In the genomic region with DNA sequence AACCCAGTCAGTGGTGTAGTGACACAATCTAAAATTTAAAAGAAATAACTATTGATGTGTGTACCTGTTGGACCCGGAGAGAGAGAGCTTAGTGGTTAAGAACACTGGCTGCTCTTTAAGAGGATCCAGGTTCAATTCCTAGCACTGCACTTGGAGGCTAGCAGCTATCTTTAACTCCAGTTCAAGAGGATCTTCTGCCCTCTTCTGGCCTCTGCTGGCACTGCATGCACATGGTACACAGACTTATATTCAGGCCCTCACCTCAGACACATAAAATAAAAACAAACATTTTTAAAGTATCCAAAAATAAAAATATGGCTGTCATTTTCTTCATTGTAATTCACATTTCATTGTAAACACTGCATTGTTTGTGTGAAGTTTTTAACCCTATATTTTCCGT, we compare ENCODE assay signal across 11 mouse cellular contexts. TPM values are rescaled to one million over a fixed set of nuclear protein-coding genes. Genes with fewer than 3 reads are reported as not detected.
A peak's percentile ranks its signal among the peaks of the same experiment; 100 is the strongest.
DNase-seq lines count a peak whose midpoint lies in the region; ATAC-seq and TF ChIP-seq lines count a peak whose summit lies in the region.
"Had no signal": no experiment of that assay in that cellular context is flagged by ENCODE, and none has a peak within 500 bp of the region (broad histone marks: within the 10 kb centered on the region; RNA-seq: fewer than 3 reads in every experiment).

No protein-coding gene starts in this region.

- H3K9me3 ChIP-seq in forebrain, postnatal 0 days (ENCODE audit: low read length) = no peaks in the 10 kb centered on the region
- H3K9me3 ChIP-seq in forebrain, embryonic 13.5 days (replicated peaks) = no peaks in the 10 kb centered on the region
- no peaks in the 10 kb centered on the region for H3K9me3 ChIP-seq in midbrain, postnatal 0 days (ENCODE audit: low read length)
- no peaks in the 10 kb centered on the region for H3K9me3 ChIP-seq in midbrain, embryonic 15.5 days
- H3K9me3 ChIP-seq in hindbrain, embryonic 12.5 days (replicated peaks) = no peaks in the 10 kb centered on the region
- H3K9me3 ChIP-seq: forebrain, embryonic 15.5 days had no signal

- H3K4me2 ChIP-seq in forebrain, postnatal 0 days (ENCODE audit: low read depth) = no peak overlapping the region
- no peak overlapping the region for H3K4me2 ChIP-seq in forebrain, embryonic 13.5 days
- H3K4me2 ChIP-seq in midbrain, postnatal 0 days (ENCODE audit: low read depth, low read length, poor library complexity, severe bottlenecking) = no peak overlapping the region
- H3K4me2 ChIP-seq in midbrain, embryonic 15.5 days = no peak overlapping the region
- no peak overlapping the region for H3K4me2 ChIP-seq in hindbrain, embryonic 12.5 days (replicated peaks)
- H3K4me2 ChIP-seq: forebrain, embryonic 15.5 days had no signal

- peak; percentile 34 for TF ChIP-seq CTCF in forebrain, postnatal 0 days (IDR thresholded peaks at IDR 0.05; ENCODE audit: low read depth)
- peak; percentile 44; the same call in 1 of the 2 replicates for TF ChIP-seq CTCF in midbrain, postnatal 0 days (IDR thresholded peaks at IDR 0.05)

- H3K4me3 ChIP-seq in forebrain, postnatal 0 days (ENCODE audit: low read depth, low read length) = no peak overlapping the region
- H3K4me3 ChIP-seq in forebrain, embryonic 13.5 days = no peak overlapping the region
- H3K4me3 ChIP-seq in midbrain, postnatal 0 days (ENCODE audit: low read depth, low read length) = no peak overlapping the region
- no peak overlapping the region for H3K4me3 ChIP-seq in midbrain, embryonic 15.5 days
- H3K4me3 ChIP-seq in hindbrain, embryonic 12.5 days = no peak overlapping the region
- H3K4me3 ChIP-seq: forebrain, embryonic 15.5 days; megakaryocyte, embryonic 14.5 days had no signal

- no peaks in the 10 kb centered on the region for H3K36me3 ChIP-seq in forebrain, postnatal 0 days (ENCODE audit: insufficient read depth)
- no peaks in the 10 kb centered on the region for H3K36me3 ChIP-seq in forebrain, embryonic 13.5 days (ENCODE audit: poor library complexity, severe bottlenecking)
- no peaks in the 10 kb centered on the region for H3K36me3 ChIP-seq in midbrain, postnatal 0 days (ENCODE audit: insufficient read depth, low read length)
- H3K36me3 ChIP-seq in midbrain, embryonic 15.5 days (replicated peaks) = no peaks in the 10 kb centered on the region
- H3K36me3 ChIP-seq in hindbrain, embryonic 12.5 days = no peaks in the 10 kb centered on the region
- H3K36me3 ChIP-seq: forebrain, embryonic 15.5 days had no signal

- WGBS in forebrain, postnatal 0 days = 95% methylated on average over 2 of the region's 2 CpGs
- WGBS in forebrain, embryonic 13.5 days = 94% methylated on average over 2 of the region's 2 CpGs
- 99% methylated on average over 2 of the region's 2 CpGs for WGBS in midbrain, postnatal 0 days
- WGBS in midbrain, embryonic 15.5 days = 93% methylated on average over 2 of the region's 2 CpGs
- 95% methylated on average over 2 of the region's 2 CpGs for WGBS in hindbrain, embryonic 12.5 days

- no peak overlapping the region for H3K27ac ChIP-seq in forebrain, postnatal 0 days (ENCODE audit: low read depth, low read length)
- no peak overlapping the region for H3K27ac ChIP-seq in forebrain, embryonic 13.5 days
- H3K27ac ChIP-seq in midbrain, postnatal 0 days (ENCODE audit: low read depth, low read length) = no peak overlapping the region
- no peak overlapping the region for H3K27ac ChIP-seq in midbrain, embryonic 15.5 days
- H3K27ac ChIP-seq in hindbrain, embryonic 12.5 days = no peak overlapping the region
- H3K27ac ChIP-seq: forebrain, embryonic 15.5 days had no signal

- no peaks in the 10 kb centered on the region for H3K27me3 ChIP-seq in forebrain, postnatal 0 days (ENCODE audit: insufficient read depth, low read length)
- no peaks in the 10 kb centered on the region for H3K27me3 ChIP-seq in forebrain, embryonic 13.5 days
- H3K27me3 ChIP-seq in midbrain, postnatal 0 days (ENCODE audit: insufficient read depth, low read length) = no peaks in the 10 kb centered on the region
- H3K27me3 ChIP-seq in midbrain, embryonic 15.5 days (replicated peaks) = no peaks in the 10 kb centered on the region
- no peaks in the 10 kb centered on the region for H3K27me3 ChIP-seq in hindbrain, embryonic 12.5 days
- H3K27me3 ChIP-seq: forebrain, embryonic 15.5 days had no signal

- ATAC-seq in forebrain, postnatal 0 days = no peak
- no peak for ATAC-seq in forebrain, embryonic 13.5 days
- no peak for ATAC-seq in midbrain, postnatal 0 days (ENCODE audit: low FRiP score)
- no peak for ATAC-seq in midbrain, embryonic 15.5 days (replicated peaks)
- ATAC-seq in frontal cortex, adult (ENCODE audit: low TSS enrichment) = no peak
- ATAC-seq in hindbrain, embryonic 12.5 days (ENCODE audit: low FRiP score) = no peak
- ATAC-seq: forebrain, embryonic 15.5 days had no signal

- DNase-seq in forebrain, postnatal 0 days = no peak
- DNase-seq in midbrain, postnatal 0 days (ENCODE audit: low spot score) = no peak
- DNase-seq in c-Kit-positive CD71-positive TER-119-negative erythroid progenitor cells, embryonic 14.5 days (ENCODE audit: low read depth) = peak; percentile 24
- DNase-seq in thymus, postnatal 10 days (ENCODE audit: low spot score in 2 of 2) = peak; percentile 6 to 52
- DNase-seq: right cerebral cortex, postnatal 25 days had no signal

- H3K4me1 ChIP-seq in forebrain, postnatal 0 days (ENCODE audit: insufficient read depth) = no peaks in the 10 kb centered on the region
- no peaks in the 10 kb centered on the region for H3K4me1 ChIP-seq in forebrain, embryonic 13.5 days
- no peaks in the 10 kb centered on the region for H3K4me1 ChIP-seq in midbrain, postnatal 0 days (ENCODE audit: insufficient read depth, low read length)
- no peaks in the 10 kb centered on the region for H3K4me1 ChIP-seq in midbrain, embryonic 15.5 days
- H3K4me1 ChIP-seq in hindbrain, embryonic 12.5 days = no peaks in the 10 kb centered on the region
- H3K4me1 ChIP-seq: forebrain, embryonic 15.5 days had no signal

- H3K9ac ChIP-seq in forebrain, postnatal 0 days = no peak overlapping the region
- H3K9ac ChIP-seq in forebrain, embryonic 13.5 days = no peak overlapping the region
- no peak overlapping the region for H3K9ac ChIP-seq in midbrain, postnatal 0 days (replicated peaks; ENCODE audit: low read length, poor library complexity, severe bottlenecking)
- no peak overlapping the region for H3K9ac ChIP-seq in midbrain, embryonic 15.5 days
- H3K9ac ChIP-seq in hindbrain, embryonic 12.5 days = no peak overlapping the region
- H3K9ac ChIP-seq: forebrain, embryonic 15.5 days had no signal

RNA-seq across cellular contexts. Expression of a gene that starts 27.9 kb away (rescaled TPM):
- 0.92 and 1.8 TPM in 2 replicates for total RNA-seq in forebrain, postnatal 0 days (2014; rRNA removed)
- polyA plus RNA-seq in forebrain, postnatal 0 days (2015; fragmentation: Nextera tagmentation; extraction: Ambion mirVana) = 0.48 and 0.54 TPM in 2 replicates
- polyA plus RNA-seq in forebrain, embryonic 13.5 days (2015; fragmentation: Nextera tagmentation; extraction: Ambion mirVana) = 0.10 and 0.19 TPM in 2 replicates
- total RNA-seq in midbrain, postnatal 0 days (2014; rRNA removed) = 1.9 TPM in 2 replicates
- 0.59 and 0.77 TPM in 2 replicates for polyA plus RNA-seq in midbrain, postnatal 0 days (2015; fragmentation: Nextera tagmentation; extraction: Ambion mirVana)
- 0.40 and 0.46 TPM in 2 replicates for polyA plus RNA-seq in midbrain, embryonic 15.5 days (2015; fragmentation: Nextera tagmentation; extraction: Ambion mirVana)
- 0.12 and 0.14 TPM in 2 replicates for polyA plus RNA-seq in hindbrain, embryonic 12.5 days (2016; fragmentation: Nextera tagmentation; extraction: Ambion mirVana)

RNA-seq across cellular contexts. Expression of a gene that starts 28.5 kb away (rescaled TPM):
- 26.2 and 36.5 TPM in 2 replicates for total RNA-seq in forebrain, postnatal 0 days (2014; rRNA removed)
- 16.9 and 22.4 TPM in 2 replicates for polyA plus RNA-seq in forebrain, postnatal 0 days (2015; fragmentation: Nextera tagmentation; extraction: Ambion mirVana)
- polyA plus RNA-seq in forebrain, embryonic 13.5 days (2015; fragmentation: Nextera tagmentation; extraction: Ambion mirVana) = 20.8 and 26.0 TPM in 2 replicates
- 22.6 and 28.2 TPM in 2 replicates for total RNA-seq in midbrain, postnatal 0 days (2014; rRNA removed)
- 17.8 and 20.0 TPM in 2 replicates for polyA plus RNA-seq in midbrain, postnatal 0 days (2015; fragmentation: Nextera tagmentation; extraction: Ambion mirVana)
- 19.6 and 19.7 TPM in 2 replicates for polyA plus RNA-seq in midbrain, embryonic 15.5 days (2015; fragmentation: Nextera tagmentation; extraction: Ambion mirVana)
- polyA plus RNA-seq in hindbrain, embryonic 12.5 days (2016; fragmentation: Nextera tagmentation; extraction: Ambion mirVana) = 14.5 and 20.4 TPM in 2 replicates

RNA-seq across cellular contexts. Expression of a gene that starts 28.9 kb away (rescaled TPM):
- 54.3 and 54.7 TPM in 2 replicates for total RNA-seq in forebrain, postnatal 0 days (2014; rRNA removed)
- polyA plus RNA-seq in forebrain, postnatal 0 days (2015; fragmentation: Nextera tagmentation; extraction: Ambion mirVana) = 68.0 and 76.4 TPM in 2 replicates
- polyA plus RNA-seq in forebrain, embryonic 13.5 days (2015; fragmentation: Nextera tagmentation; extraction: Ambion mirVana) = 88.1 and 88.8 TPM in 2 replicates
- 45.7 and 52.2 TPM in 2 replicates for total RNA-seq in midbrain, postnatal 0 days (2014; rRNA removed)
- polyA plus RNA-seq in midbrain, postnatal 0 days (2015; fragmentation: Nextera tagmentation; extraction: Ambion mirVana) = 71.1 and 76.0 TPM in 2 replicates
- 67.2 and 70.2 TPM in 2 replicates for polyA plus RNA-seq in midbrain, embryonic 15.5 days (2015; fragmentation: Nextera tagmentation; extraction: Ambion mirVana)
- polyA plus RNA-seq in hindbrain, embryonic 12.5 days (2016; fragmentation: Nextera tagmentation; extraction: Ambion mirVana) = 72.0 and 72.2 TPM in 2 replicates

Comparison
In these comparisons a context has a peak if more than half of its experiments do, and no peak if none do; other contexts are left out.
1. DNase-seq: peak in c-Kit-positive CD71-positive TER-119-negative erythroid progenitor cells, embryonic 14.5 days (single experiment) and thymus, postnatal 10 days (2 of 2); none in forebrain, postnatal 0 days (single experiment) and midbrain, postnatal 0 days (single experiment).